Mouse (Mus musculus) liver, embryonic 15.5 days (tissue): Measurements from ENCODE around the gene Ago4. TPM values are rescaled to one million over a fixed set of nuclear protein-coding genes. Genes with fewer than 3 reads are reported as not detected.

Source experiments
- ATAC-seq: fragments of 200-750 bp; cut with Nextera tagmentation; 2 replicates; pipeline ENCODE4 v1.8.0; 2017; ENCODE audit warnings: moderate number of reproducible peaks, mild to moderate bottlenecking, moderate library complexity; ENCODE audit not compliant: insufficient read depth
- H3K27ac ChIP-seq: fragments of 300-500 bp; sonication (generic); replicated peaks from 2 replicates; pipeline ENCODE4 v1.5.1; 2015; ENCODE audit warnings: mild to moderate bottlenecking, inconsistent platforms
- H3K27me3 ChIP-seq: fragments of 300-500 bp; sonication (generic); 2 replicates; pipeline ENCODE4 v1.6.1; 2015; ENCODE audit warnings: mild to moderate bottlenecking, inconsistent platforms
- H3K36me3 ChIP-seq: fragments of 300-500 bp; sonication (generic); replicated peaks from 2 replicates; pipeline ENCODE4 v1.6.1; 2015; ENCODE audit warnings: moderate library complexity, mild to moderate bottlenecking, inconsistent platforms
- H3K4me1 ChIP-seq: fragments of 300-500 bp; sonication (generic); replicated peaks from 2 replicates; pipeline ENCODE4 v1.6.1; 2015; ENCODE audit warnings: inconsistent platforms
- H3K4me2 ChIP-seq: fragments of 300-500 bp; sonication (generic); 2 replicates; pipeline ENCODE4 v1.6.1; 2015; ENCODE audit warnings: moderate library complexity, mild to moderate bottlenecking, inconsistent platforms
- H3K4me3 ChIP-seq: fragments of 300-500 bp; sonication (generic); replicated peaks from 2 replicates; pipeline ENCODE4 v1.5.1; 2015; ENCODE audit warnings: mild to moderate bottlenecking, inconsistent platforms
- H3K9ac ChIP-seq: fragments of 300-500 bp; sonication (generic); 2 replicates; pipeline ENCODE4 v1.6.1; 2015; ENCODE audit warnings: moderate library complexity, mild to moderate bottlenecking, inconsistent platforms
- H3K9me3 ChIP-seq: fragments of 300-500 bp; sonication (generic); replicated peaks from 2 replicates; pipeline ENCODE4 v1.6.1; 2016; ENCODE audit warnings: inconsistent platforms
- WGBS: fragments of 180-500 bp; shearing (Covaris S2); methylation state at CpG from one replicate; pipeline ENCODE4 v1.1.7; 2015; ENCODE audit warnings: mixed read lengths; ENCODE audit not compliant: insufficient replicate concordance; 5-methylcytosine and 5-hydroxymethylcytosine counted together
- polyA plus RNA-seq: library from polyadenylated mRNA; unstranded; fragments of >200 nt; fragmentation: Nextera tagmentation; extraction: Ambion mirVana; gene quantifications from 2 replicates; pipeline ENCODE4 v1.2.1, GENCODE M21; 2015

Gene Ago4
- polyA plus RNA-seq, 1 experiment from 2014 or later, result 0.31 TPM

DNA sequence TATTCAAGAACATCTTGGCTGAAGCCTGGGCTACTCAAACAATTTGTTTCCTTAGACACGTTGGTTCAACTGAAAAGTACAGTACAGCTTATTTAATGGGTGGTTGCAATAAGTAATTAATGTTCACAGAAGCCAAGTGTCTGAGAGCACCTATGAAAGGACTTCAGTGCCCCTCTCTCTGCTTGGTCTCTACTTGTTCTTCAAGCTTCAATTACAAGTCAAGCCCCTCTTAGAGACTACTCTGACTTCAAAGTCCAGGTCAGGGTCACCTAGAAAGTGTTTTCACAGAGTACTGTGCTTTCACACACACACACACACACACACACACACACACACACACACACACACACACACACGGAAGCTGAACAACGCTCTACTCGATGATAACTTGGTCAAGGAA lies 39.9 kb downstream of the Ago4 start:
- no peak for ATAC-seq
- no peak overlapping the region for H3K4me2 ChIP-seq
- no peak overlapping the region for H3K27ac ChIP-seq
- 67% methylated on average over 4 of the region's 4 CpGs for WGBS
- no peak overlapping the region for H3K4me3 ChIP-seq
- H3K36me3 ChIP-seq, result no peaks in the 10 kb centered on the region
- H3K9ac ChIP-seq, result no peak overlapping the region
- no peaks in the 10 kb centered on the region for H3K4me1 ChIP-seq
- H3K27me3 ChIP-seq, result no peaks in the 10 kb centered on the region
- H3K9me3 ChIP-seq, result no peaks in the 10 kb centered on the region

DNA sequence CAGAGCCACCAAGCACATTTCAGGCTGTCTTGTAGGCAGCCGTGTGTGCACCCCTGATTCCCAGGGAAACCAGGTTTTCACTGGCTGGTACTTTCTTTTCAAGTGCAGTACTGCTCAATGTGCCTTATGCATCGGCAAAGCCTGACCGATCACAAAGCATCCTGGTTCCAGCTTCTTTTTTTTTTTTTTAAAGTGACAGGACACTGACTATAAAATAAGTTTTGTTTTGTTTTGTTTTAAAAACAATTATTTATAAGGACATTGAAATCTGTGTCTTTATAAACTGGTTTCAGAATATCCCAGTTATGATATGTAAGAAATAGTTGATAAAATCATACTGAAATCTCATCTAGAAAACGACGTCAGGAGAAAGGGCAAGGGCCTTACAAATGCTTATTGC lies 41.3 kb downstream of the Ago4 start:
- H3K9me3 ChIP-seq, result no peaks in the 10 kb centered on the region
- no peaks in the 10 kb centered on the region for H3K4me1 ChIP-seq
- no peaks in the 10 kb centered on the region for H3K27me3 ChIP-seq
- WGBS, result 60% methylated on average over 5 of the region's 5 CpGs
- H3K9ac ChIP-seq, result no peak overlapping the region
- ATAC-seq, result no peak
- H3K27ac ChIP-seq, result no peak overlapping the region
- no peaks in the 10 kb centered on the region for H3K36me3 ChIP-seq
- H3K4me3 ChIP-seq, result no peak overlapping the region
- no peak overlapping the region for H3K4me2 ChIP-seq

DNA sequence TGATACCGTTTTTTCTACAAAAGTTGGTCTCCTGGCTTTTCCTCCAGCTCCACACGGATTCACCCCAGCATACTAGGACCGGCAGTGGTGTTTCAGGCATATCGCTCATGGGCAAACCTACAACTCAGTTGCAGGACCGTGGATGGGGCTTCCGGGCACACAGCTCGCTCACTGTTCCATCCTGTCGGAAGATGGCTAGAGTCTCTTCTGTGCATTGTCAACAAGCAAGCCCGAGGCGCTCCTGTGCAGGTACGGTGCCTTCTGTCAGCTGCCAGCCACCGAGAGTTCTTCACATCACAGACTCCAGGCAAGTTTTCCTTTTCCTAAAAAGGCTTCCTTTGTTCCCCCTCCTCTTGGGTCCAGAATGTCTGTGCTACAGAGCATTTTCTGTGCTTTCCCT lies 42.5 kb downstream of the Ago4 start:
- Histone ChIP-seq H3K36me3 (no peaks in the 10 kb centered on the region), H3K9me3 (no peaks in the 10 kb centered on the region), H3K9ac (no peak overlapping the region), H3K4me1 (no peaks in the 10 kb centered on the region), H3K4me3 (no peak overlapping the region), H3K27ac (no peak overlapping the region), H3K27me3 (no peaks in the 10 kb centered on the region), H3K4me2 (no peak overlapping the region)
- WGBS, result 68% methylated on average over 12 of the region's 12 CpGs
- no peak for ATAC-seq

DNA sequence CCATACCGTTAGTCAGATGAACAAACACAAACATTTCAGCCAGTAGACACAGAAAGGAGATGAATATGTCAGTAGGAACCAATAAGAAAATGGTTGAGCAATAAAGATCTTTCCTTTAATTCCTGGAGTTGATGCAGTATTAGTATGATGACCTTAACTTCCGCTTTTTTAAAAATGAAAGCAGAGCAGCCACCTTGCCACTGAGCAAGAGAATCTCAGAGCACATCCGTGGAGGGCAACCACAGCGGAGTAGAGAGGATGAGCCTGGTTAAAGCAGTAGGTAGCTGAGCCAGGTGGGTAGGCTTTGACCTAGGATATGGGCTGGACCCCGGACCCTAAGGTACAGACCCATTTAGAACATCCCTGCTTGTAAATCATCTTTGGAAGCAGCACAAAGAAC lies 43.5 kb downstream of the Ago4 start:
- H3K9ac ChIP-seq, result no peak overlapping the region
- no peaks in the 10 kb centered on the region for H3K27me3 ChIP-seq
- H3K9me3 ChIP-seq, result no peaks in the 10 kb centered on the region
- ATAC-seq, result no peak
- no peaks in the 10 kb centered on the region for H3K36me3 ChIP-seq
- no peak overlapping the region for H3K27ac ChIP-seq
- H3K4me1 ChIP-seq, result no peaks in the 10 kb centered on the region
- WGBS, result 44% methylated on average over 5 of the region's 5 CpGs
- H3K4me2 ChIP-seq, result no peak overlapping the region
- no peak overlapping the region for H3K4me3 ChIP-seq

DNA sequence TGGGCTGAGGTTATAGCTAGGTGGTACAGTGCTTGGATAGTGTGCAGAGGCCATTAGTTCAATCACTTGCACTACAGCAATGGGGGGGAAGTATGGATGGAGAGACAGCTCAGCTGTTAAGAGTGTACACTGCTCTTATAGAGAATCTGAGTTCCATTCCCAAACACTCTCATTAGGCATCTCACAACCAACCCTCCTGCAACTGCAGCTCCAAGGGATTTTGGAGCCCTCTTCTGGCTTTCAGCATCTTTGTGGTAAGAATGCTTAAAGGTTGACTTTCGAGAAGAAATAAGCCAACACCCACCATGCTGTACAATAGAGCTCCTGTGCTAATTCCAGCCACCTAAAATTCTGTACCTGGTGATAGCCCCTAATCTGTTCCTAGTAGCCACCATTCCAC lies 47.1 kb downstream of the Ago4 start:
- H3K4me1 ChIP-seq, result no peaks in the 10 kb centered on the region
- H3K4me3 ChIP-seq, result no peak overlapping the region
- H3K36me3 ChIP-seq, result no peaks in the 10 kb centered on the region
- H3K9me3 ChIP-seq, result no peaks in the 10 kb centered on the region
- H3K9ac ChIP-seq, result no peak overlapping the region
- no peak overlapping the region for H3K27ac ChIP-seq
- H3K4me2 ChIP-seq, result no peak overlapping the region
- 66% methylated on average over 1 of the region's 1 CpGs for WGBS
- ATAC-seq, result no peak
- no peaks in the 10 kb centered on the region for H3K27me3 ChIP-seq

DNA sequence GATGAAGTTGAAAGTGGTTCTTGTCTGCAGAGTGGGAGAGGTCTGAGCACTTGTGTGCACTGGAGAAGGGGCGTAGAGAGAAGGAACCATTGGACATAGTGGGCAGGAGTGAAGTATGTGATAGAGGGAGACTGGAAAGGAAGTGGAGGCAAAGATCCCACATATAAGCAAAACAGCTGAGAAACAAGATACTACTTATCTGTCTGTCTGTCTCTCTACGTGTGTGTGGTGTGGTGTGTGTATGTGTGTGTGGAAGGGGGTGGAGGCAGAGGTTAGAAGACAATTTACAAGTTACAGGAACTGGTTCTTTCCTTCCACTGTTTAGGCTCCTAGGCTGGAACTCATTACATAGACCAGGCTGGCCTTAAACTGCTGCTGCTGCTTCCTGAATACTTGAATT lies 48.2 kb downstream of the Ago4 start:
- H3K36me3 ChIP-seq, result no peaks in the 10 kb centered on the region
- whole genome bisulfite sequencing, result 33% methylated on average over 2 of the region's 2 CpGs
- H3K9me3 ChIP-seq, result no peaks in the 10 kb centered on the region
- no peak for ATAC-seq
- no peak overlapping the region for H3K4me3 ChIP-seq
- no peak overlapping the region for H3K27ac ChIP-seq
- no peak overlapping the region for H3K4me2 ChIP-seq
- no peaks in the 10 kb centered on the region for H3K4me1 ChIP-seq
- no peak overlapping the region for H3K9ac ChIP-seq
- H3K27me3 ChIP-seq, result no peaks in the 10 kb centered on the region

DNA sequence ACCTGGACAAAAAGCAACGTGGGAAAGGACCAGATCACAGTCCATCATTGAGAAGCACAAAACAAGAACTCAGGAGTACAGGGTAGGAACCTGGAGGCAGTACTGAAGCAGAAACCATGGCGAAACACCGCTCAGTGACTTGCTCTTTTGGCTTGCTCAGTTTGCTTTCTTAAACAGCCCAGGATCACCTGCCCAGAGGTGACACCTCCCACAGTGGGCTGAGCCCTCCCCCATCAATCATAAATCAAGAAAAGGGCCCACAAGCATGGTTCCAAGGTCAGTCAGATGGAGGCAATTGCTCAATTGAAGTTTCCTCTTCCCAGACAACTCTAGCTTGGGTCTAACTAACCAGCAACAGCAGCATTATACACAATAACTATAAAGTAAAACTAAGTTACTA lies 49.4 kb downstream of the Ago4 start:
- H3K4me1 ChIP-seq, result no peaks in the 10 kb centered on the region
- no peak overlapping the region for H3K4me3 ChIP-seq
- ATAC-seq, result no peak
- no peaks in the 10 kb centered on the region for H3K27me3 ChIP-seq
- H3K4me2 ChIP-seq, result no peak overlapping the region
- WGBS, result 65% methylated on average over 3 of the region's 3 CpGs
- no peaks in the 10 kb centered on the region for H3K36me3 ChIP-seq
- no peak overlapping the region for H3K27ac ChIP-seq
- H3K9ac ChIP-seq, result no peak overlapping the region
- H3K9me3 ChIP-seq, result no peaks in the 10 kb centered on the region

DNA sequence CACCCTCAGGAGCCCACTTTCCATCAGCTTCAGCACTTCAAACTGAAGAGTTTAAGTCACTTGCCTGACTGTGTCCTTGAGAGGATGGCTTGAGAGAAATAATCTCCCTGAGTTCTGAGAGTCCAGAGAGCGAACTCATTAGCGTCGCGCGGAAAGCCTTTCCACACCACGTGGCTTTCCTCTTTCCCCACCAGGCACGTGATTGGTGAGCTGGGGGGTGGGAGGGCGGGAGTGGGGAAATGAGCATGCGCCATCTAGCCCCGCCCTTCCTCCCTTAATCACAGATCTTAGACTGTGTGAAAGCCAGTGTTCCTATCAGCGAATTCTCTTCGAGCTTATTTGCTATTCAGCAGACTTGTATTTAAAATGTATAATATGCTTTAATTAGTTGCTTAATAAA lies 50.3 kb downstream of the Ago4 start:
- no peak for ATAC-seq
- H3K4me3 ChIP-seq, result no peak overlapping the region
- H3K4me1 ChIP-seq, result no peaks in the 10 kb centered on the region
- WGBS, result 63% methylated on average over 12 of the region's 12 CpGs
- no peak overlapping the region for H3K27ac ChIP-seq
- H3K9me3 ChIP-seq, result no peaks in the 10 kb centered on the region
- no peaks in the 10 kb centered on the region for H3K36me3 ChIP-seq
- H3K27me3 ChIP-seq, result no peaks in the 10 kb centered on the region
- no peak overlapping the region for H3K9ac ChIP-seq
- no peak overlapping the region for H3K4me2 ChIP-seq

DNA sequence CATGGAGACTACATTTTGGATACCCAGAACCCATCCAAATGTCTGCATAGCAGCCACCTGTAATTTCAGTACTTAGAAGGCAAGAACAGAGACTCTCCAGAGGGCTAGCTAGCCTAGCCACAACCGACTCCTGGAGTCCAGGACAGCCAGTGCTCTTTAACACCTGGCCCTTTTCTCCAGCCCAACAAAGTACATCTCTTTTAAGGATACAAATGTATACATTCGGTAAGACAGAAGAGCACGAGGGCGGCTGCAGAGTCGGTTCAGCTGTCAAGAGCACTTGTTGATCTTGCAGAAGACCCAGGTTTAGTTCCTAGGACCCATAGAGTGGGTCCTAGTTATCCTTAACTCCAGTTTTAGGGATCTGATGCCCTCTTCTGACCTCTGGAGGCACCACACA lies 51.8 kb downstream of the Ago4 start:
- no peak overlapping the region for H3K4me3 ChIP-seq
- H3K4me1 ChIP-seq, result no peaks in the 10 kb centered on the region
- H3K4me2 ChIP-seq, result no peak overlapping the region
- H3K9ac ChIP-seq, result no peak overlapping the region
- H3K36me3 ChIP-seq, result no peaks in the 10 kb centered on the region
- no peak for ATAC-seq
- H3K27me3 ChIP-seq, result no peaks in the 10 kb centered on the region
- H3K27ac ChIP-seq, result no peak overlapping the region
- H3K9me3 ChIP-seq, result no peaks in the 10 kb centered on the region
- 75% methylated on average over 5 of the region's 5 CpGs for WGBS

DNA sequence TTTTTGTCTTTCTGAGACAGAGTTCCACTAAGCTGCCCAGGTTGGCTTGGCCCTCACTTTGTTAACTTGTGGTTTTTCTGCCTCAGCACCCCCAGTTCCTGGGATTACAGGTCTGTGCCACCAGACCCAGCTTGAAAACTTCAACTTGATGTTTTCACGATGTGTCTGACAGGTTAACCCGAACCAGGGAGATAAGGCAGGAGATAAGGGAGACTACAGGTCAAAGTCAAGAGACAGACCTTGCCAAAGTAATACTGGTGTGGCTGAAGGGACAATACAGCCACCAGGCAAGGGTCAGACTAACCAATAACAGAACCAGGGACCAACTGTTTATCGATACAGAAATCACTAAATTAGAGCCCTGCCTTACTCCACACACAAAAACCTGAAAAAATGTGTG lies 53.0 kb downstream of the Ago4 start:
- no peak overlapping the region for H3K9ac ChIP-seq

DNA sequence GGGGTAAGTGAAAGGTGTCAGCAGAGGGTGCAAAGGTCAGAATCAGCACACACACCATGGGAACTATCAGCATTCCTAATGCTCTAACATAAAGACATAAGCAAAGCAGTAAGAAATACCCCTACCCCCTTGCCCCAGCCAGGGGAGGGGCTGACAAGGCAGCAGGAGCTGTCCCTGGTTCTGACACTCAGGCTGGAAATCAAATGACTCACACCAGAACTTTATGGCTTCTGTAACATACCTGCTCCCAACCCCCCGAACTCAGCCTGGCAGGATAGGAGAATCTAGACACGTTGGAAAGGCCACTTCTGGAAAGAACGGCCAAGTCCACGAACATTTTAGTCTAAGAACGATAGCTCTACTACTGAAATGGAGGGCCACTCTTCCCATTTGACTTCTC lies 60.2 kb downstream of the Ago4 start:
- WGBS, result 34% methylated on average over 5 of the region's 5 CpGs
- peaks cover 10% of the 10 kb centered on the region for H3K4me1 ChIP-seq

More for the DNA sequence above, 53.0 kb downstream of the Ago4 start:
- no peak overlapping the region for H3K4me3 ChIP-seq
- H3K9me3 ChIP-seq, result no peaks in the 10 kb centered on the region
- peak overlapping the region; percentile 4; the same call in 1 of the 2 replicates for H3K4me2 ChIP-seq
- H3K27me3 ChIP-seq, result no peaks in the 10 kb centered on the region
- no peak overlapping the region for H3K27ac ChIP-seq
- 38% methylated on average over 3 of the region's 3 CpGs for WGBS
- H3K36me3 ChIP-seq, result no peaks in the 10 kb centered on the region
- no peak for ATAC-seq
- H3K4me1 ChIP-seq, result no peaks in the 10 kb centered on the region

DNA sequence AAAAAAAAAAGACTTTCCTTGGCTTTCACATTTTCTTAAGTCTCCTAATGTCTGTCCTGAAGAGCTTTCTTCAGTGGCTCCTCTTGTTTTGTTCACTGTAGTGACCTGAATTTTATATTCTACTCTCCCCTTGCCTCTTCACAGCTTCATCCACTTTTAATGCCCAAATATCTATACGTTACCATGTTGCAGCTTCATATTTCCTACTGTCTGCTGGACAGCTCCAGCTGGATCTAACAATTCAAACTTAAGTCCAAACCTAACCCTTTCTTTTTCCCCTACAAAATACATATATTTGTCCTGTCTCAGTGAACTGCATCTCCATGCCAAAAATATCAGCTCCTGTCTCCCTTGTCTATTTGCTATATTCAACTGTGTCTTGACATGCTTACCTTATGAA lies 63.9 kb downstream of the Ago4 start:
- Histone ChIP-seq H3K9me3 (no peaks in the 10 kb centered on the region), H3K36me3 (no peaks in the 10 kb centered on the region), H3K27ac (no peak overlapping the region), H3K27me3 (no peaks in the 10 kb centered on the region), H3K4me1 (peaks cover 41% of the 10 kb centered on the region), H3K4me3 (no peak overlapping the region), H3K9ac (no peak overlapping the region), H3K4me2 (no peak overlapping the region)
- 31% methylated on average over 1 of the region's 1 CpGs for WGBS
- no peak for ATAC-seq

More for the DNA sequence above, 60.2 kb downstream of the Ago4 start:
- Histone ChIP-seq H3K36me3 (no peaks in the 10 kb centered on the region), H3K4me3 (no peak overlapping the region), H3K9me3 (no peaks in the 10 kb centered on the region), H3K9ac (no peak overlapping the region), H3K27me3 (no peaks in the 10 kb centered on the region), H3K27ac (no peak overlapping the region), H3K4me2 (no peak overlapping the region)
- ATAC-seq, result no peak
